Mouse (Mus musculus): ENCODE measurements at regions not wholly inside any gene's neighbourhood (a gene's known extent, or its start where the extent isn't known, plus 50 kb on each side); places are given as distances from the start of the nearest gene placed in this dataset.

GRCm38 (mm10) chr12:16056216-16056615, 239.5 kb upstream of the Trib2 start:
- TF ChIP-seq POLR2A (IDR thresholded peaks at IDR 0.05; ENCODE audit: low read depth, low read length) (no peak), CTCF (IDR thresholded peaks at IDR 0.05; ENCODE audit: borderline replicate concordance, insufficient read depth, low read length) (no peak)
